Mouse (Mus musculus): ENCODE measurements around the gene Clp1. TPM values are rescaled to one million over a fixed set of nuclear protein-coding genes. Genes with fewer than 3 reads are reported as not detected.
A peak's percentile ranks its signal among the peaks of the same experiment; 100 is the strongest.

The Clp1 gene
- 26.7 and 28.9 TPM in 2 replicates for polyA plus RNA-seq (2014; fragmentation: Nextera tagmentation; extraction: Ambion mirVana)

DNA sequence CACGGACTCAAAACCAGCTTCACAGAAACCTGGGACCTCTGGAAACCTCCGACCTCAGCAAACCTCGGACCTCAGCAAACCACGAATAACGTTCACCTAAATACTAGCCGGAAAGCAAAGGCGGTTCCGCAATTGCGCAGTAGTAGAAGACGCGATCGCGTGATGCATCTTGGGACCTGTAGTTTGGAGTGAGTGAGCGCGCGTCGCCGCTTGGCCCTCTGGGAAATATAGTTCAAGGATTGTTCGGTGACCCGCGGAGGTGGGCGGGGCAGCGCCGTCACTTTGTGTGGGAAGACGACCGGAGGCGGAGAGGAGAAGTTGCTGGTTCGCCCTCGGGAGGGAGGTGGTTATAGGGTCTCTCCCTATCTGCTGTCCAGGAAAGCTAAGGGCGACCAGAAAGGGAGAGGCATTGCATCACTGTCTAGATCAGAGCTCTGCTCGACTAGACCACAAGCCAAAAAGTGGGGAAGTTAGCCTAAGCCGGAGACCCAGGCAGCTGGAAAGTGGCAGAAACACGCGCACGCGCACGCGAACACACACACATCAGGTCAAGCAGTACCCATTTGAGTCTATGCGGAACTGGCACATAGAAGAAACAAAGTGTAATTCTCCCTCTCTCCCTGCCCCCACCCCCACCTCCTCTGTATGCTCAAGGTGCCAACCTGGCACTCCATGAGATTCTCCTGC is at the start of gene Clp1:
TSS of gene Clp1 (minus strand) at position 179 of the 687 bp plus-strand sequence.
- H3K4me2 ChIP-seq (replicated peaks; ENCODE audit: low read depth, low read length): peak within 1 kb of the TSS; percentile 95
- H3K9ac ChIP-seq (replicated peaks; ENCODE audit: low read depth, low read length): peak within 1 kb of the TSS; percentile 48
- H3K27me3 ChIP-seq (ENCODE audit: control insufficient read depth, insufficient read depth, low read length): no peaks in the 10 kb centered on the region
- peak within 1 kb of the TSS; percentile 44 for H3K27ac ChIP-seq (ENCODE audit: low read length)
- peaks cover 10% of the 10 kb centered on the region; the same call in 1 of the 2 replicates for H3K36me3 ChIP-seq (ENCODE audit: control insufficient read depth, insufficient read depth, low read length)
- peak; percentile 97 for ATAC-seq (ENCODE audit: insufficient number of reproducible peaks, insufficient read depth, low FRiP score, low read depth)
- no peaks in the 10 kb centered on the region for H3K9me3 ChIP-seq (ENCODE audit: control insufficient read depth, low read depth, low read length)
- H3K4me1 ChIP-seq (ENCODE audit: control insufficient read depth, insufficient read depth, low read length): peaks cover 9% of the 10 kb centered on the region
- H3K4me3 ChIP-seq (ENCODE audit: low read depth, low read length): peak within 1 kb of the TSS; percentile 61
- under 1% methylated on average over 39 of the region's 39 CpGs for WGBS

GRCm38 (mm10) chr2:84775665-84776064 is 48.5 kb upstream of the Clp1 start:
- 68% methylated on average over 6 of the region's 6 CpGs for WGBS
- Histone ChIP-seq H3K4me3 (ENCODE audit: low read depth, low read length) (no peak overlapping the region), H3K4me2 (replicated peaks; ENCODE audit: low read depth, low read length) (no peak overlapping the region), H3K4me1 (ENCODE audit: control insufficient read depth, insufficient read depth, low read length) (peaks cover 10% of the 10 kb centered on the region), H3K9me3 (ENCODE audit: control insufficient read depth, low read depth, low read length) (no peaks in the 10 kb centered on the region), H3K27ac (ENCODE audit: low read length) (peak overlapping the region; percentile 57), H3K27me3 (ENCODE audit: control insufficient read depth, insufficient read depth, low read length) (no peaks in the 10 kb centered on the region), H3K36me3 (ENCODE audit: control insufficient read depth, insufficient read depth, low read length) (no peaks in the 10 kb centered on the region), H3K9ac (replicated peaks; ENCODE audit: low read depth, low read length) (no peak overlapping the region)
- no peak for ATAC-seq (ENCODE audit: insufficient number of reproducible peaks, insufficient read depth, low FRiP score, low read depth)

GRCm38 (mm10) chr2:84775241-84775640 is 48.1 kb upstream of the Clp1 start, which contains the start of gene Serping1:
Gene Serping1 (minus strand): TSS chr2:84775444.
- ATAC-seq (ENCODE audit: insufficient number of reproducible peaks, insufficient read depth, low FRiP score, low read depth): 0 out of 2 replicates have a peak, but pooled peaks have one; percentile 12
- Histone ChIP-seq H3K27me3 (ENCODE audit: control insufficient read depth, insufficient read depth, low read length) (no peaks in the 10 kb centered on the region), H3K4me1 (ENCODE audit: control insufficient read depth, insufficient read depth, low read length) (peaks cover 10% of the 10 kb centered on the region), H3K4me3 (ENCODE audit: low read depth, low read length) (peak within 1 kb of the TSS; percentile 22), H3K9ac (replicated peaks; ENCODE audit: low read depth, low read length) (no peak within 1 kb of the TSS; the same call in 1 of the 2 replicates), H3K4me2 (replicated peaks; ENCODE audit: low read depth, low read length) (peak within 1 kb of the TSS; percentile 52), H3K36me3 (ENCODE audit: control insufficient read depth, insufficient read depth, low read length) (no peaks in the 10 kb centered on the region), H3K9me3 (ENCODE audit: control insufficient read depth, low read depth, low read length) (no peaks in the 10 kb centered on the region), H3K27ac (ENCODE audit: low read length) (peak within 1 kb of the TSS; percentile 72)
- 35% methylated on average over 9 of the region's 9 CpGs for WGBS

- peak overlapping the region; percentile 22 for H3K4me3 ChIP-seq (ENCODE audit: low read depth, low read length)
- peaks cover 10% of the 10 kb centered on the region for H3K4me1 ChIP-seq (ENCODE audit: control insufficient read depth, insufficient read depth, low read length)
- no peak overlapping the region; the same call in 1 of the 2 replicates for H3K9ac ChIP-seq (replicated peaks; ENCODE audit: low read depth, low read length)
- peak overlapping the region; percentile 52 for H3K4me2 ChIP-seq (replicated peaks; ENCODE audit: low read depth, low read length)
- H3K36me3 ChIP-seq (ENCODE audit: control insufficient read depth, insufficient read depth, low read length): no peaks in the 10 kb centered on the region
- WGBS: 2% methylated on average over 15 of the region's 15 CpGs
- H3K9me3 ChIP-seq (ENCODE audit: control insufficient read depth, low read depth, low read length): no peaks in the 10 kb centered on the region
- H3K27me3 ChIP-seq (ENCODE audit: control insufficient read depth, insufficient read depth, low read length): no peaks in the 10 kb centered on the region
- H3K27ac ChIP-seq (ENCODE audit: low read length): peak overlapping the region; percentile 72
- ATAC-seq (ENCODE audit: insufficient number of reproducible peaks, insufficient read depth, low FRiP score, low read depth): peak; percentile 93
Measured at GRCm38 (mm10) chr2:84774751-84775150, 47.6 kb upstream of the Clp1 start.

- Histone ChIP-seq H3K4me2 (replicated peaks; ENCODE audit: low read depth, low read length) (no peak overlapping the region), H3K27ac (ENCODE audit: low read length) (no peak overlapping the region), H3K27me3 (ENCODE audit: control insufficient read depth, insufficient read depth, low read length) (no peaks in the 10 kb centered on the region), H3K4me1 (ENCODE audit: control insufficient read depth, insufficient read depth, low read length) (peaks cover 10% of the 10 kb centered on the region), H3K4me3 (ENCODE audit: low read depth, low read length) (no peak overlapping the region), H3K9ac (replicated peaks; ENCODE audit: low read depth, low read length) (no peak overlapping the region), H3K36me3 (ENCODE audit: control insufficient read depth, insufficient read depth, low read length) (no peaks in the 10 kb centered on the region), H3K9me3 (ENCODE audit: control insufficient read depth, low read depth, low read length) (no peaks in the 10 kb centered on the region)
- ATAC-seq (ENCODE audit: insufficient number of reproducible peaks, insufficient read depth, low FRiP score, low read depth): no peak
- WGBS: 72% methylated on average over 5 of the region's 5 CpGs
Measured at GRCm38 (mm10) chr2:84773195-84773594, 46.0 kb upstream of the Clp1 start.

- ATAC-seq (ENCODE audit: insufficient number of reproducible peaks, insufficient read depth, low FRiP score, low read depth): no peak
- Histone ChIP-seq H3K9me3 (ENCODE audit: control insufficient read depth, low read depth, low read length) (no peaks in the 10 kb centered on the region), H3K36me3 (ENCODE audit: control insufficient read depth, insufficient read depth, low read length) (no peaks in the 10 kb centered on the region), H3K9ac (replicated peaks; ENCODE audit: low read depth, low read length) (no peak overlapping the region), H3K4me3 (ENCODE audit: low read depth, low read length) (no peak overlapping the region), H3K4me1 (ENCODE audit: control insufficient read depth, insufficient read depth, low read length) (peaks cover 10% of the 10 kb centered on the region), H3K27ac (ENCODE audit: low read length) (no peak overlapping the region), H3K27me3 (ENCODE audit: control insufficient read depth, insufficient read depth, low read length) (no peaks in the 10 kb centered on the region), H3K4me2 (replicated peaks; ENCODE audit: low read depth, low read length) (no peak overlapping the region)
- 86% methylated on average over 4 of the region's 4 CpGs for WGBS
Measured at GRCm38 (mm10) chr2:84772454-84772853, 45.3 kb upstream of the Clp1 start.

DNA sequence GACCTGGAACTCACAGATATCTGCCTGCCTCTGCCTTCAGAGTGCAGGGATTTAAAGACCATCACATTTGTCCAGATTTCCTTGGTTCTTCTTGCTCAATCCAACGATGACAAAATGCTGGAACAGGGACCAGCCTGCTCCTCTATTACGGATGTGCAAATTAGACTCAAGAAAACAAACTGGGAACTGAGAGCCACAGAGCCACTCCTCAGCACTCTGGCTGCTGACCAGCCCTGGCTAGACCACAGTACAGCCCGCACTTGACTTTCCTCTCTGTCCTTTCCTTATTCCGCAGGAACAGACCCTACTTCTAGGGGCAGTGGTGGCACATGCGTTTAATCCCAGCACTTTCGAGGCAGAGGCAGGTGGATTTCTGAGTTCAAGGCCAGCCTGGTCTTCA is 43.4 kb upstream of the Clp1 start:
- WGBS: 74% methylated on average over 6 of the region's 6 CpGs

DNA sequence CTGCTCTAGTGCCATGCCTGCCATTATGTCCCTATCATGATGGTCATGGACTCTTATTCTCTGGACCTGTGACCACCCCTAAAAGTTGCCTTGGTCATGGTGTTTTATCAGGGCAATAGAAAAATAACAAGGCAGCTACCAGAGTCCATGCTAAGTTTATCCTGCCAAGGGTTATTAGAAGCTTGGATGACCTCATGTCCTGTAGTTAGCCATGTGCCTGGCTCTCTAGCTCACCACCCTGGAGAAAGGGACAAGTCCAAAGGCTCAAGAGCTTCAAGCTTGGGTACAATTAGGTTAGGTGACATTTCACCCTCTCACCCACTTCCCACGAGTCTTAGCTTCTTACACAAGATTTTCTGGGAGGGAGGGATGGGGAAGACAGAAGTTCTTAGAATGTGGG is 35.7 kb upstream of the Clp1 start:
- 50% methylated on average over 1 of the region's 1 CpGs for WGBS
- H3K4me1 ChIP-seq (ENCODE audit: control insufficient read depth, insufficient read depth, low read length): no peaks in the 10 kb centered on the region
- H3K4me3 ChIP-seq (ENCODE audit: low read depth, low read length): no peak overlapping the region
- no peaks in the 10 kb centered on the region for H3K36me3 ChIP-seq (ENCODE audit: control insufficient read depth, insufficient read depth, low read length)
- H3K4me2 ChIP-seq (replicated peaks; ENCODE audit: low read depth, low read length): no peak overlapping the region
- no peak for ATAC-seq (ENCODE audit: insufficient number of reproducible peaks, insufficient read depth, low FRiP score, low read depth)
- no peak overlapping the region for H3K9ac ChIP-seq (replicated peaks; ENCODE audit: low read depth, low read length)
- no peaks in the 10 kb centered on the region for H3K27me3 ChIP-seq (ENCODE audit: control insufficient read depth, insufficient read depth, low read length)
- no peak overlapping the region for H3K27ac ChIP-seq (ENCODE audit: low read length)
- no peaks in the 10 kb centered on the region for H3K9me3 ChIP-seq (ENCODE audit: control insufficient read depth, low read depth, low read length)

More for the DNA sequence above, 43.4 kb upstream of the Clp1 start:
- peaks cover 10% of the 10 kb centered on the region for H3K4me1 ChIP-seq (ENCODE audit: control insufficient read depth, insufficient read depth, low read length)
- ATAC-seq (ENCODE audit: insufficient number of reproducible peaks, insufficient read depth, low FRiP score, low read depth): no peak
- H3K9ac ChIP-seq (replicated peaks; ENCODE audit: low read depth, low read length): no peak overlapping the region
- no peaks in the 10 kb centered on the region for H3K36me3 ChIP-seq (ENCODE audit: control insufficient read depth, insufficient read depth, low read length)
- no peak overlapping the region for H3K4me2 ChIP-seq (replicated peaks; ENCODE audit: low read depth, low read length)
- H3K27ac ChIP-seq (ENCODE audit: low read length): no peak overlapping the region
- no peaks in the 10 kb centered on the region for H3K27me3 ChIP-seq (ENCODE audit: control insufficient read depth, insufficient read depth, low read length)
- H3K9me3 ChIP-seq (ENCODE audit: control insufficient read depth, low read depth, low read length): no peaks in the 10 kb centered on the region
- H3K4me3 ChIP-seq (ENCODE audit: low read depth, low read length): no peak overlapping the region

Data from stomach, embryonic 14.5 days (tissue).